Mouse (Mus musculus): Measurements from ENCODE around the gene Snx30. TPM values are rescaled to one million over a fixed set of nuclear protein-coding genes. Genes with fewer than 3 reads are reported as not detected.

The Snx30 gene
- total and polyA plus RNA-seq, 3 experiments = 1.9 to 5.5 (median 4.7) TPM

DNA sequence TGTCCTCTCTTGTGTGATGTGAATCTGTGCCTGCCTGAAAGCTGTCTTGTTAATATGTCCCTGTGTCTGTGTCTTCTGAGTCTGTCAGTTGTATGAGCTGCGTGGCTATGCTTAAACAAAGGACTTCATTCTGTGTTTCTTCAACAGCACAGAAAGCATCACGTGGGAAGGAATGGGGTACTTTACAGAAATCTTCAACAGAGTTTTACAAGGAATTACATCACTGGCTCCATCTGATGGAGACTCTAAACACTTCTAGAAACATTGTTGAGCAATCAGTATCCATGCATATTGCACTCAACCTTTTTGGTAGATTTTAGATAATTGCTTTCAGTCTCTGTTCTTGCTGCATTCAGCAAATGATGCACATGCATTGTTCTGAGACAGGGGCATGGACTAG, 71.4 kb downstream of the Snx30 start:
- Histone ChIP-seq H3K4me1 (ENCODE audit: control insufficient read depth, insufficient read depth, low read length) (no peaks in the 10 kb centered on the region), H3K27me3 (ENCODE audit: control insufficient read depth, insufficient read depth, low read length) (no peaks in the 10 kb centered on the region), H3K9ac (ENCODE audit: low read depth, low read length) (no peak overlapping the region), H3K36me3 (ENCODE audit: control insufficient read depth, insufficient read depth, low read length) (no peaks in the 10 kb centered on the region), H3K4me3 (no peak overlapping the region), H3K79me2 (replicated peaks; ENCODE audit: control insufficient read depth, insufficient read depth, low read length) (no peaks in the 10 kb centered on the region), H3K27ac (no peak overlapping the region)
- TF ChIP-seq POLR2A (IDR thresholded peaks at IDR 0.05; ENCODE audit: insufficient read depth, low read depth, low read length) (no peak), CTCF (IDR thresholded peaks at IDR 0.05) (no peak), EP300 (IDR thresholded peaks at IDR 0.05; ENCODE audit: insufficient read depth, low read depth, low read length) (no peak)
- intact Hi-C loops (cut with DNase I) = no loop called here
- WGBS = 78% methylated on average over 2 of the region's 2 CpGs
- DNase-seq = no peak

- TF ChIP-seq POLR2A (IDR thresholded peaks at IDR 0.05; ENCODE audit: insufficient read depth, low read depth, low read length) (no peak), CTCF (IDR thresholded peaks at IDR 0.05) (no peak), EP300 (IDR thresholded peaks at IDR 0.05; ENCODE audit: insufficient read depth, low read depth, low read length) (no peak)
- DNase-seq = no peak
- Histone ChIP-seq H3K4me1 (ENCODE audit: control insufficient read depth, insufficient read depth, low read length) (no peaks in the 10 kb centered on the region), H3K9ac (ENCODE audit: low read depth, low read length) (no peak overlapping the region), H3K27ac (no peak overlapping the region), H3K79me2 (replicated peaks; ENCODE audit: control insufficient read depth, insufficient read depth, low read length) (no peaks in the 10 kb centered on the region), H3K4me3 (no peak overlapping the region), H3K36me3 (ENCODE audit: control insufficient read depth, insufficient read depth, low read length) (no peaks in the 10 kb centered on the region), H3K27me3 (ENCODE audit: control insufficient read depth, insufficient read depth, low read length) (no peaks in the 10 kb centered on the region)
- intact Hi-C loops (cut with DNase I) = no loop called here
- WGBS = 82% methylated on average over 8 of the region's 8 CpGs
These were observed 73.0 kb downstream of the Snx30 start for GRCm38 (mm10) chr4:59878595-59878994.

DNA sequence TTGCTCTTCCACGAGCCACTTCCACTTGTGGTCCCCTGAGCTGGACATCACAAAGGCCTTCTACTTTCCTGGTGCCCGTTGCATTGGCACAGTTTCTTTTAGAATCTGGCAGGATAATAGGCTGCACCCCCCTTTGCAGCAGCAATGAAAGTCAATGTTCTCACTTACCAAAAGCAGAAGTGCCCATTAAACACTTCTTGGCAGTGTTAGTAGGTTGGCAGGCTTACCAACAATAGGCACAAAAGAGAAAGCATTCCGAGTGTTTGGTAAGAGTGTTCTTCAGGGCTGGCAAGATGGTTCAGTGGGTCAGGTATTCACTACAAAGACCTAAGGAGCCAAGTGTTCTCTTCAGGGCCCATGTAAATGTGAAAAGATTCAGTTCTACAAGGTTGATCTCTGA, 73.8 kb downstream of the Snx30 start:
- 62% methylated on average over 3 of the region's 3 CpGs for WGBS
- no peak overlapping the region for H3K4me3 ChIP-seq
- H3K79me2 ChIP-seq (replicated peaks; ENCODE audit: control insufficient read depth, insufficient read depth, low read length) = no peaks in the 10 kb centered on the region
- intact Hi-C loops (cut with DNase I) = no loop called here
- TF ChIP-seq EP300 (IDR thresholded peaks at IDR 0.05; ENCODE audit: insufficient read depth, low read depth, low read length) (no peak), POLR2A (IDR thresholded peaks at IDR 0.05; ENCODE audit: insufficient read depth, low read depth, low read length) (no peak), CTCF (IDR thresholded peaks at IDR 0.05) (no peak)
- no peak overlapping the region for H3K9ac ChIP-seq (ENCODE audit: low read depth, low read length)
- DNase-seq = no peak
- H3K36me3 ChIP-seq (ENCODE audit: control insufficient read depth, insufficient read depth, low read length) = no peaks in the 10 kb centered on the region
- H3K27ac ChIP-seq = no peak overlapping the region
- no peaks in the 10 kb centered on the region for H3K4me1 ChIP-seq (ENCODE audit: control insufficient read depth, insufficient read depth, low read length)
- no peaks in the 10 kb centered on the region for H3K27me3 ChIP-seq (ENCODE audit: control insufficient read depth, insufficient read depth, low read length)

DNA sequence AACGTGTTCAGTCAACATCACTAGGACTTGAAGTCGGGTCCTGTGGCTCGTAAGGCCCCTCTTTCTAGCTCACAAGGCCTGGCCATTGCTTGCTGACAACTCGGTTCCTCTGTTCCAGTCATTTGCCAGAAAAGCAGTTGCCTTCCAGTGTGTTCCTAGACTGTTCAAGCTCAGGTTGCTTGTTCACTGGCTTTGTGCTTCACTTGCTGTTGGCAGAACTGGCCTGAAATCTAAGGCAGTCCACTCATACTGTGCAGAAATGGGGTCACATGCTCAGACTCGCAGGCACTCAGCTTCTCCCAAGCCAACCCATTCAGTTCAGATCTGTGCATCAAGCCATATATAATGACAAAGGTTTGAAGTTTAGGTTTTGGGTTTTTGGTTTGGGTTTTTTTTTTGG, 75.1 kb downstream of the Snx30 start:
- no peak for DNase-seq
- no peaks in the 10 kb centered on the region for H3K27me3 ChIP-seq (ENCODE audit: control insufficient read depth, insufficient read depth, low read length)
- H3K79me2 ChIP-seq (replicated peaks; ENCODE audit: control insufficient read depth, insufficient read depth, low read length) = no peaks in the 10 kb centered on the region
- H3K36me3 ChIP-seq (ENCODE audit: control insufficient read depth, insufficient read depth, low read length) = no peaks in the 10 kb centered on the region
- 86% methylated on average over 5 of the region's 5 CpGs for WGBS
- no peak overlapping the region for H3K4me3 ChIP-seq
- no peak for TF ChIP-seq CTCF (IDR thresholded peaks at IDR 0.05)
- TF ChIP-seq POLR2A (IDR thresholded peaks at IDR 0.05; ENCODE audit: insufficient read depth, low read depth, low read length) = no peak
- TF ChIP-seq EP300 (IDR thresholded peaks at IDR 0.05; ENCODE audit: insufficient read depth, low read depth, low read length) = no peak
- H3K27ac ChIP-seq = no peak overlapping the region
- intact Hi-C loops (cut with DNase I) = no loop called here
- no peaks in the 10 kb centered on the region for H3K4me1 ChIP-seq (ENCODE audit: control insufficient read depth, insufficient read depth, low read length)
- H3K9ac ChIP-seq (ENCODE audit: low read depth, low read length) = no peak overlapping the region

DNA sequence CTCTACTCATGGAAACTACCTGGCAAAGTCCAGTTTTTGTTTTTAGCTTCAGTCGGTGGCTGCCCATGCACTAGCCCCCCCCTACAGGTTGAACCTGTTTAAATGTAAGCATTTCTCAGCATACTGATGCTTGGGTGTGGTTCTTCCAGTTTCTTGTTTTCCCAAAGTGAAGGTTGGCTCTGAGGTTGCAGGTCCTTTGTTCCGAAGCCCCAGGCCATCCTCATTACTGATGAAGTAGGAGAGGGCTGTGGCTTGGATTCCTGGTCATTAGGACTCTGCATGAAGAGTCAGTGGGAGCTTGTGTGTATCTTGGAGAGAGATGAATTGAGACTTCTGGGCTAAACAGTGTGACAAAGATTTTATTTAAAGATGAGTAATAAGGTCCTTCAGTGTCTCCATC, 75.6 kb downstream of the Snx30 start:
- DNase-seq = no peak
- TF ChIP-seq POLR2A (IDR thresholded peaks at IDR 0.05; ENCODE audit: insufficient read depth, low read depth, low read length) (no peak), CTCF (IDR thresholded peaks at IDR 0.05) (peak; percentile 21; the same call in 1 of the 2 replicates)
- no peaks in the 10 kb centered on the region for H3K27me3 ChIP-seq (ENCODE audit: control insufficient read depth, insufficient read depth, low read length)
- no peaks in the 10 kb centered on the region for H3K79me2 ChIP-seq (replicated peaks; ENCODE audit: control insufficient read depth, insufficient read depth, low read length)
- intact Hi-C loops (cut with DNase I) = no loop called here
- WGBS = 80% methylated on average over 2 of the region's 2 CpGs
- H3K27ac ChIP-seq = no peak overlapping the region
- H3K4me3 ChIP-seq = no peak overlapping the region
- no peak overlapping the region for H3K9ac ChIP-seq (ENCODE audit: low read depth, low read length)
- no peaks in the 10 kb centered on the region for H3K36me3 ChIP-seq (ENCODE audit: control insufficient read depth, insufficient read depth, low read length)
- H3K4me1 ChIP-seq (ENCODE audit: control insufficient read depth, insufficient read depth, low read length) = no peaks in the 10 kb centered on the region

GRCm38 (mm10) chr4:59884136-59884696, 78.6 kb downstream of the Snx30 start:
- DNase-seq = no peak
- intact Hi-C loops (cut with DNase I) = no loop called here
- Histone ChIP-seq H3K9ac (ENCODE audit: low read depth, low read length) (no peak overlapping the region), H3K27me3 (ENCODE audit: control insufficient read depth, insufficient read depth, low read length) (no peaks in the 10 kb centered on the region), H3K79me2 (replicated peaks; ENCODE audit: control insufficient read depth, insufficient read depth, low read length) (no peaks in the 10 kb centered on the region), H3K36me3 (ENCODE audit: control insufficient read depth, insufficient read depth, low read length) (no peaks in the 10 kb centered on the region), H3K4me3 (no peak overlapping the region), H3K27ac (no peak overlapping the region), H3K4me1 (ENCODE audit: control insufficient read depth, insufficient read depth, low read length) (no peaks in the 10 kb centered on the region)
- 76% methylated on average over 6 of the region's 6 CpGs for WGBS
- TF ChIP-seq CTCF (IDR thresholded peaks at IDR 0.05) = no peak
- TF ChIP-seq POLR2A (IDR thresholded peaks at IDR 0.05; ENCODE audit: insufficient read depth, low read depth, low read length) = no peak
- TF ChIP-seq EP300 (IDR thresholded peaks at IDR 0.05; ENCODE audit: insufficient read depth, low read depth, low read length) = no peak
